ENCODE assay signal across 14 mouse cellular contexts in genomic region chr4:94725799-94726198, GRCm38 (mm10). TPM values are rescaled to one million over a fixed set of nuclear protein-coding genes. Genes with fewer than 3 reads are reported as not detected.
DNase-seq lines count a peak whose midpoint lies in the region; ATAC-seq and TF ChIP-seq lines count a peak whose summit lies in the region.
"Had no signal": no experiment of that assay in that cellular context is flagged by ENCODE, and none has a peak within 500 bp of the region (broad histone marks: within the 10 kb centered on the region; RNA-seq: fewer than 3 reads in every experiment).

No protein-coding gene starts in this region.

- whole genome bisulfite sequencing in midbrain, embryonic 14.5 days: 84% methylated on average over 4 of the region's 4 CpGs
- 84% methylated on average over 4 of the region's 4 CpGs for WGBS in midbrain, embryonic 13.5 days
- WGBS in intestine, embryonic 15.5 days: 70% methylated on average over 4 of the region's 4 CpGs
- WGBS in small intestine, adult 2 months: 23% methylated on average over 4 of the region's 4 CpGs
- 66% methylated on average over 4 of the region's 4 CpGs for WGBS in hindbrain, postnatal 0 days

- no peak overlapping the region for H3K4me2 ChIP-seq in midbrain, embryonic 14.5 days (ENCODE audit: low read length)
- H3K4me2 ChIP-seq in midbrain, embryonic 13.5 days (replicated peaks): no peak overlapping the region
- H3K4me2 ChIP-seq in intestine, embryonic 15.5 days (replicated peaks): no peak overlapping the region
- no peak overlapping the region for H3K4me2 ChIP-seq in hindbrain, postnatal 0 days (ENCODE audit: low read depth, low read length)
- H3K4me2 ChIP-seq: hindbrain, embryonic 15.5 days; kidney, embryonic 15.5 days; limb, embryonic 15.5 days; midbrain, embryonic 15.5 days had no signal

- intact Hi-C loops in gastrocnemius, postnatal 14 days (cut with DNase I; ENCODE audit: low total_unique reads): no loop called here

- H3K36me3 ChIP-seq in midbrain, embryonic 14.5 days (ENCODE audit: control insufficient read depth, insufficient read depth, low read length): no peaks in the 10 kb centered on the region
- H3K36me3 ChIP-seq in midbrain, embryonic 13.5 days: no peaks in the 10 kb centered on the region
- H3K36me3 ChIP-seq in intestine, embryonic 15.5 days: no peaks in the 10 kb centered on the region
- no peaks in the 10 kb centered on the region for H3K36me3 ChIP-seq in small intestine, adult 2 months (ENCODE audit: control insufficient read depth, insufficient read depth, low read length)
- no peaks in the 10 kb centered on the region for H3K36me3 ChIP-seq in hindbrain, postnatal 0 days (ENCODE audit: insufficient read depth, low read length)
- H3K36me3 ChIP-seq: hindbrain, embryonic 15.5 days; kidney, embryonic 15.5 days; limb, embryonic 15.5 days; midbrain, embryonic 15.5 days had no signal

- DNase-seq in gastrocnemius, adult 18-20 months (ENCODE audit: low spot score): peak; percentile 21
- DNase-seq in gastrocnemius, postnatal 14 days: no peak
- DNase-seq in midbrain, embryonic 14.5 days: no peak
- DNase-seq in layer of hippocampus, postnatal 10 days (ENCODE audit: low spot score in 2 of 2): no peak
- DNase-seq in hindbrain, postnatal 0 days (ENCODE audit: low spot score): no peak
- DNase-seq: cerebellum, adult 11-12 months had no signal

- H3K9me3 ChIP-seq in midbrain, embryonic 14.5 days (ENCODE audit: control insufficient read depth, low read length): no peaks in the 10 kb centered on the region
- no peaks in the 10 kb centered on the region for H3K9me3 ChIP-seq in midbrain, embryonic 13.5 days
- H3K9me3 ChIP-seq in intestine, embryonic 15.5 days: no peaks in the 10 kb centered on the region
- 0 out of 2 replicates have a peak, but pooled peaks cover 3% of the 10 kb centered on the region for H3K9me3 ChIP-seq in hindbrain, postnatal 0 days (ENCODE audit: low read length)
- H3K9me3 ChIP-seq: hindbrain, embryonic 15.5 days; kidney, embryonic 15.5 days; limb, embryonic 15.5 days; midbrain, embryonic 15.5 days had no signal

- TF ChIP-seq POLR2A in small intestine, adult 2 months (IDR thresholded peaks at IDR 0.05; ENCODE audit: low read depth, low read length): no peak

- H3K27me3 ChIP-seq in midbrain, embryonic 14.5 days (ENCODE audit: control insufficient read depth, insufficient read depth, low read length): no peaks in the 10 kb centered on the region
- H3K27me3 ChIP-seq in midbrain, embryonic 13.5 days: no peaks in the 10 kb centered on the region
- no peaks in the 10 kb centered on the region for H3K27me3 ChIP-seq in intestine, embryonic 15.5 days (replicated peaks)
- no peaks in the 10 kb centered on the region for H3K27me3 ChIP-seq in small intestine, adult 2 months (ENCODE audit: control insufficient read depth, insufficient read depth, low read length)
- H3K27me3 ChIP-seq in hindbrain, postnatal 0 days (ENCODE audit: insufficient read depth, low read length): no peaks in the 10 kb centered on the region
- H3K27me3 ChIP-seq: hindbrain, embryonic 15.5 days; kidney, embryonic 15.5 days; limb, embryonic 15.5 days; midbrain, embryonic 15.5 days had no signal

- H3K27ac ChIP-seq in midbrain, embryonic 14.5 days (replicated peaks; ENCODE audit: low read depth, low read length): no peak overlapping the region
- no peak overlapping the region for H3K27ac ChIP-seq in midbrain, embryonic 13.5 days
- no peak overlapping the region for H3K27ac ChIP-seq in intestine, embryonic 15.5 days
- peak overlapping the region; percentile 62; the same call in 1 of the 2 replicates for H3K27ac ChIP-seq in small intestine, adult 2 months (ENCODE audit: insufficient read depth, low read depth, low read length)
- H3K27ac ChIP-seq in hindbrain, postnatal 0 days: no peak overlapping the region
- H3K27ac ChIP-seq: hindbrain, embryonic 15.5 days; kidney, embryonic 15.5 days; limb, embryonic 15.5 days; midbrain, embryonic 15.5 days had no signal

- H3K4me3 ChIP-seq in midbrain, embryonic 14.5 days (replicated peaks; ENCODE audit: low read depth, low read length): no peak overlapping the region
- H3K4me3 ChIP-seq in midbrain, embryonic 13.5 days (replicated peaks): no peak overlapping the region
- no peak overlapping the region for H3K4me3 ChIP-seq in intestine, embryonic 15.5 days (replicated peaks)
- no peak overlapping the region for H3K4me3 ChIP-seq in small intestine, adult 2 months (ENCODE audit: low read depth, low read length)
- no peak overlapping the region for H3K4me3 ChIP-seq in hindbrain, postnatal 0 days (ENCODE audit: low read length)
- H3K4me3 ChIP-seq: hindbrain, embryonic 15.5 days; kidney, embryonic 15.5 days; limb, embryonic 15.5 days; midbrain, embryonic 15.5 days had no signal

- no peak for TF ChIP-seq CTCF in small intestine, adult 2 months (IDR thresholded peaks at IDR 0.05; ENCODE audit: extremely low read depth, insufficient read length, insufficient replicate concordance, low read depth, low read length)
- no peak for TF ChIP-seq CTCF in hindbrain, postnatal 0 days (IDR thresholded peaks at IDR 0.05; ENCODE audit: low read depth)

- no peaks in the 10 kb centered on the region for H3K4me1 ChIP-seq in midbrain, embryonic 14.5 days (ENCODE audit: control insufficient read depth, insufficient read depth, low read length)
- no peaks in the 10 kb centered on the region for H3K4me1 ChIP-seq in midbrain, embryonic 13.5 days (replicated peaks)
- no peaks in the 10 kb centered on the region for H3K4me1 ChIP-seq in intestine, embryonic 15.5 days (replicated peaks)
- peaks cover 5% of the 10 kb centered on the region; the same call in 1 of the 2 replicates for H3K4me1 ChIP-seq in small intestine, adult 2 months (ENCODE audit: control insufficient read depth, insufficient read depth, insufficient read length, low read length)
- H3K4me1 ChIP-seq in hindbrain, postnatal 0 days (ENCODE audit: insufficient read depth, low read length): no peaks in the 10 kb centered on the region
- H3K4me1 ChIP-seq: hindbrain, embryonic 15.5 days; kidney, embryonic 15.5 days; limb, embryonic 15.5 days; midbrain, embryonic 15.5 days had no signal

- H3K9ac ChIP-seq in midbrain, embryonic 14.5 days (replicated peaks; ENCODE audit: low read length): no peak overlapping the region
- no peak overlapping the region for H3K9ac ChIP-seq in midbrain, embryonic 13.5 days (replicated peaks)
- no peak overlapping the region for H3K9ac ChIP-seq in intestine, embryonic 15.5 days
- H3K9ac ChIP-seq in hindbrain, postnatal 0 days (replicated peaks; ENCODE audit: low read length): no peak overlapping the region
- H3K9ac ChIP-seq: hindbrain, embryonic 15.5 days; kidney, embryonic 15.5 days; limb, embryonic 15.5 days; midbrain, embryonic 15.5 days had no signal

- peak; percentile 20; the same call in 1 of the 2 replicates for ATAC-seq in midbrain, embryonic 14.5 days (ENCODE audit: low FRiP score, low TSS enrichment)
- no peak for ATAC-seq in midbrain, embryonic 13.5 days
- ATAC-seq in intestine, embryonic 15.5 days: peak; percentile 28; the same call in 1 of the 2 replicates
- ATAC-seq in hindbrain, postnatal 0 days: no peak
- ATAC-seq: activated CD4-positive, CD25-positive, alpha-beta regulatory T cell, adult 4 months; midbrain, embryonic 15.5 days had no signal

RNA-seq across cellular contexts. Expression of gene Tek, which starts 13.3 kb away (rescaled TPM):
- total RNA-seq in gastrocnemius, adult 18-20 months (2021): 10 to 100 TPM in 1 of 2 experiments, 1 to 10 TPM in 1; 8.8 to 12.2 TPM
- 10 to 100 TPM; 22.5 to 25.3 TPM for total RNA-seq in gastrocnemius, postnatal 14 days (2021)
- 4.2 and 9.3 TPM in 2 replicates for polyA plus RNA-seq in midbrain, embryonic 14.5 days (2014; fragmentation: Nextera tagmentation; extraction: Ambion mirVana)
- 7.5 and 8.3 TPM in 2 replicates for polyA plus RNA-seq in midbrain, embryonic 13.5 days (2015; fragmentation: Nextera tagmentation; extraction: Ambion mirVana)
- polyA plus RNA-seq in intestine, embryonic 15.5 days (2015; fragmentation: Nextera tagmentation; extraction: Ambion mirVana): 10.7 and 11.5 TPM in 2 replicates
- 0.75 and 1.3 TPM in 2 replicates for polyA plus RNA-seq in small intestine, adult 2 months (2012; rRNA removed)
- total RNA-seq in layer of hippocampus, postnatal 10 days (2021): 10 to 100 TPM; 11.2 to 12.2 TPM
- total RNA-seq in hindbrain, postnatal 0 days (2014; rRNA removed): 6.8 and 8.4 TPM in 2 replicates
- 6.7 and 7.1 TPM in 2 replicates for polyA plus RNA-seq in hindbrain, postnatal 0 days (2015; fragmentation: Nextera tagmentation; extraction: Ambion mirVana)
- polyA plus RNA-seq: activated CD4-positive, CD25-positive, alpha-beta regulatory T cell, adult 4 months had no signal

Comparison
In these comparisons a context has a peak if more than half of its experiments do, and no peak if none do; other contexts are left out.
1. ATAC-seq: peak in midbrain, embryonic 14.5 days (single experiment) and intestine, embryonic 15.5 days (single experiment); none in midbrain, embryonic 13.5 days (single experiment) and hindbrain, postnatal 0 days (single experiment).